Mouse (Mus musculus): Measurements from ENCODE around the gene Gm20605.

GRCm38 (mm10) chr5:137674786-137675185 lies 45.8 kb downstream of the Gm20605 start:
- TF ChIP-seq CTCF (IDR thresholded peaks at IDR 0.05; ENCODE audit: low read depth, low read length), result no peak
- no peak for TF ChIP-seq POLR2AphosphoS5 (IDR thresholded peaks at IDR 0.05; ENCODE audit: insufficient replicate concordance, low read depth, low read length)
- no peak for TF ChIP-seq GATA2 (IDR thresholded peaks at IDR 0.05; ENCODE audit: borderline replicate concordance, low read depth, low read length)
- TF ChIP-seq GATA1 (IDR thresholded peaks at IDR 0.05; ENCODE audit: borderline replicate concordance, low read length), result no peak

Measured in G1E (cell line).